Mouse (Mus musculus) midbrain, embryonic 14.5 days (tissue): Measurements from ENCODE around the gene Agfg2. TPM values are rescaled to one million over a fixed set of nuclear protein-coding genes. Genes with fewer than 3 reads are reported as not detected.
"Not testable (repeated sequence)": the region's sequence is repeated elsewhere in the genome, so short reads cannot be mapped to it uniquely, and the experiment has no call there.

Experiments
- ATAC-seq: fragments of 200-750 bp; cut with Nextera tagmentation; 2 replicates; pipeline ENCODE4 v1.8.0; 2017; ENCODE audit warnings: moderate number of reproducible peaks, moderate library complexity; ENCODE audit not compliant: low FRiP score, low TSS enrichment
- DNase-seq: peaks from one replicate; pipeline ENCODE4 v3.0.0-alpha.2; 2015
- H3K27ac ChIP-seq: fragments of 300-500 bp; sonication (generic); replicated peaks from 2 replicates; pipeline ENCODE4 v1.5.1; 2014; ENCODE audit warnings: mild to moderate bottlenecking, low read depth, low read length, moderate library complexity
- H3K27me3 ChIP-seq: fragments of 300-500 bp; sonication (generic); 2 replicates; pipeline ENCODE4 v1.6.1; 2014; ENCODE audit warnings: low read length, control low read depth, mixed read lengths; ENCODE audit not compliant: control insufficient read depth, insufficient read depth
- H3K36me3 ChIP-seq: fragments of 300-500 bp; sonication (generic); 2 replicates; pipeline ENCODE4 v1.6.1; 2014; ENCODE audit warnings: low read length, control low read depth; ENCODE audit not compliant: control insufficient read depth, insufficient read depth
- H3K4me1 ChIP-seq: fragments of 300-500 bp; sonication (generic); 2 replicates; pipeline ENCODE4 v1.6.1; 2014; ENCODE audit warnings: mild to moderate bottlenecking, antibody characterized with exemption, low read length, control low read depth; ENCODE audit not compliant: control insufficient read depth, insufficient read depth
- H3K4me2 ChIP-seq: fragments of 300-500 bp; sonication (generic); 2 replicates; pipeline ENCODE4 v1.6.1; 2014; ENCODE audit warnings: mild to moderate bottlenecking, low read length, moderate library complexity
- H3K4me3 ChIP-seq: fragments of 300-500 bp; sonication (generic); replicated peaks from 2 replicates; pipeline ENCODE4 v1.5.1; 2014; ENCODE audit warnings: low read depth, low read length
- H3K9ac ChIP-seq: fragments of 300-500 bp; sonication (generic); replicated peaks from 2 replicates; pipeline ENCODE4 v1.6.1; 2014; ENCODE audit warnings: mild to moderate bottlenecking, low read length, moderate library complexity
- H3K9me3 ChIP-seq: fragments of 300-500 bp; sonication (generic); 2 replicates; pipeline ENCODE4 v1.6.1; 2016; ENCODE audit warnings: low read length, control low read depth, mixed read lengths; ENCODE audit not compliant: control insufficient read depth
- WGBS: fragments of 180-500 bp; shearing (Covaris S2); extraction: QIAGEN DNeasy Blood & Tissue Kit; methylation state at CpG from one replicate; pipeline ENCODE4 v1.1.7; 2014; 5-methylcytosine and 5-hydroxymethylcytosine counted together
- polyA plus RNA-seq: library from polyadenylated mRNA; unstranded; fragments of >200 nt; fragmentation: Nextera tagmentation; extraction: Ambion mirVana; gene quantifications from 2 replicates; pipeline ENCODE4 v1.2.1, GENCODE M21; 2014

Gene Agfg2
- polyA plus RNA-seq, 1 experiment from 2014 or later: 10.3 TPM

GRCm38 (mm10) chr5:137629306-137629721, 55.2 kb downstream of the Agfg2 start:
- DNase-seq (peak; percentile 68), ATAC-seq (peak; percentile 35)
- Histone ChIP-seq H3K36me3 (peaks cover 14% of the 10 kb centered on the region), H3K4me1 (peaks cover 25% of the 10 kb centered on the region), H3K4me3 (peak overlapping the region; percentile 94), H3K9me3 (no peaks in the 10 kb centered on the region), H3K27ac (peak overlapping the region; percentile 86), H3K27me3 (no peaks in the 10 kb centered on the region), H3K9ac (peak overlapping the region; percentile 79), H3K4me2 (peak overlapping the region; percentile 92)
- WGBS: 0% methylated on average over 23 of the region's 23 CpGs

GRCm38 (mm10) chr5:137628498-137629305, 55.8 kb downstream of the Agfg2 start, which contains the start of the genes Fbxo24, Lrch4 and Gm20605:
Gene Fbxo24, minus strand, starts transcription at chr5:137629002.
Gene Lrch4, plus strand, starts transcription at chr5:137629121.
Gene Gm20605, plus strand, starts transcription at chr5:137629175.
- H3K27ac ChIP-seq: peak within 1 kb of the TSS; percentile 90
- H3K9ac ChIP-seq: peak within 1 kb of the TSS; percentile 79
- peaks cover 25% of the 10 kb centered on the region for H3K4me1 ChIP-seq
- ATAC-seq (peak; percentile 98), DNase-seq (peak; percentile 100)
- under 1% methylated on average over 46 of the region's 46 CpGs for WGBS
- no peaks in the 10 kb centered on the region for H3K27me3 ChIP-seq
- peak within 1 kb of the TSS; percentile 92 for H3K4me2 ChIP-seq
- H3K4me3 ChIP-seq: peak within 1 kb of the TSS; percentile 94
- peaks cover 8% of the 10 kb centered on the region for H3K36me3 ChIP-seq
- no peaks in the 10 kb centered on the region for H3K9me3 ChIP-seq

- peaks cover 4% of the 10 kb centered on the region; the same call in 1 of the 2 replicates for H3K36me3 ChIP-seq
- H3K4me3 ChIP-seq: peak overlapping the region; percentile 94
- ATAC-seq: no peak
- H3K27me3 ChIP-seq: no peaks in the 10 kb centered on the region
- peak overlapping the region; percentile 57 for H3K9ac ChIP-seq
- 4% methylated on average over 9 of the region's 9 CpGs for WGBS
- H3K4me1 ChIP-seq: peaks cover 25% of the 10 kb centered on the region
- no peaks in the 10 kb centered on the region for H3K9me3 ChIP-seq
- DNase-seq: no peak
- peak overlapping the region; percentile 75 for H3K4me2 ChIP-seq
- peak overlapping the region; percentile 90 for H3K27ac ChIP-seq
Measured at GRCm38 (mm10) chr5:137627991-137628390, 56.5 kb downstream of the Agfg2 start.

GRCm38 (mm10) chr5:137623937-137624530, 60.5 kb downstream of the Agfg2 start:
- Histone ChIP-seq H3K9me3 (no peaks in the 10 kb centered on the region), H3K36me3 (no peaks in the 10 kb centered on the region), H3K4me3 (no peak overlapping the region), H3K9ac (no peak overlapping the region), H3K4me2 (no peak overlapping the region), H3K4me1 (0 out of 2 replicates have a peak, but pooled peaks cover 6% of the 10 kb centered on the region), H3K27ac (no peak overlapping the region), H3K27me3 (no peaks in the 10 kb centered on the region)
- WGBS: 85% methylated on average over 11 of the region's 11 CpGs
- DNase-seq (no peak), ATAC-seq (no peak)

DNA sequence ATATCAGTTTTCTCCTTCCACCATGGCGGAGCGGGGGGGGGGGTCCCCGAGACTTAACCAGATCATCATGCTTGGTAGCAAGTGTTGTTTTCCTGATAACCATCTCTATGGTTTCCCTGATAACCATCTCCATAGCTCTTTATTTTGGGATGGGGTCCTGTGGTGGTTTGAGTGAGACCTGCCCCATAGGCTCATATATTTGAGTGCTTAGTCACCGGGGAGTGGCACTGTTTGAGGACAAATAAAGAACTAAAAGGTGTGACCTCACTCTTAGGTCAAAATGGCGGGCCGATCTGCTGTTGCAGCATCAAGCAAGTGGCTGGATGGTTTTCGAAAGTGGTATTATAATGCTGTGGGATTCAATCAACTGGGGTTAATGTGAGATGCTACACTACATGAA, 69.2 kb downstream of the Agfg2 start:
- H3K4me3 ChIP-seq: no peak overlapping the region
- peaks cover 12% of the 10 kb centered on the region; the same call in 1 of the 2 replicates for H3K4me1 ChIP-seq
- ATAC-seq: no peak
- no peak overlapping the region for H3K9ac ChIP-seq
- no peak for DNase-seq
- no peaks in the 10 kb centered on the region for H3K27me3 ChIP-seq
- no peak overlapping the region for H3K27ac ChIP-seq
- no peaks in the 10 kb centered on the region for H3K9me3 ChIP-seq
- no peak overlapping the region for H3K4me2 ChIP-seq
- 89% methylated on average over 7 of the region's 7 CpGs for WGBS
- no peaks in the 10 kb centered on the region for H3K36me3 ChIP-seq

DNA sequence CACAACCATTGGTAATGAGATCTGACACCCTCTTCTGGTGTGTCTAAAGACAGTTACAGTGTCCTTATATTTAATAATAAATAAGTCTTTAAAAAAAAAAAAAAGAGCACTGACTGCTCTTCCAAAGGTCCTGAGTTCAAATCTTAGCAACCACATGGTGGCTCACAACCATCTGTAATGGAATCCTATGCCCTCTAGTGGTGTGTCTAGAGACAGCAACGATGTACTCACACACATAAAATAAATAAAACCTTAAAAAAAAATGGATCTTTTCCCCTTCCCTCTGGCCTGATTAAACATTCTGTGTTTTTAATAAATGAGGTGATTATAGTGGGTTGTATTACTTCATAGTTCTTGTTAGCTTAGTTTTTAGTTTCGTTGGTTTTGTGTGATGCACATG, 69.6 kb downstream of the Agfg2 start:
- H3K9me3 ChIP-seq, DNase-seq, H3K27ac ChIP-seq, ATAC-seq, H3K36me3 ChIP-seq, H3K27me3 ChIP-seq, H3K4me3 ChIP-seq, H3K4me2 ChIP-seq, H3K9ac ChIP-seq: not testable (repeated sequence)
- 95% methylated on average over 2 of the region's 2 CpGs for WGBS
- peaks cover 12% of the 10 kb centered on the region; the same call in 1 of the 2 replicates for H3K4me1 ChIP-seq

DNA sequence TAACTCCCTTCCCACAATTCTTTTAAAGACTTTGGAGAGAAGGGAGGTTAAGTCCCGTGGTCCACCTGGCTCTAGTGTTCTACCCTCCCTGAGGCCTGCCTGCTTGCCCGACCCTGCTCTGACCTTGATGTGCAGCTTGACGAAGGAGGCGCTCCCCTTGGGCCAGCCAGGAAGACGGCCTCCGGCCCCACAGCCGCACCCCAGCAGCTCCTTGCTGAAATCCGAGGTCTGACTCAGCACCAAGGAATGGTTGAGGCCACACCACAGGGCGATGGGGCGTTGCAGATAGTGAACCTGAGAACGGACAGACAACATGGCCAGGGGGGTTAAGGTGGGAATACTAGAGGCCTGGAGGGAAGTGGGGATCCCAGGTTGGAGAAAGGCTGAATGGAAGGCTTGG, 71.0 kb downstream of the Agfg2 start, which contains the start of gene Pcolce:
Gene Pcolce, minus strand, starts transcription at position 235 of the 400 bp plus-strand sequence.
- peaks cover 12% of the 10 kb centered on the region; the same call in 1 of the 2 replicates for H3K4me1 ChIP-seq
- 67% methylated on average over 11 of the region's 11 CpGs for WGBS
- no peak within 1 kb of the TSS for H3K4me2 ChIP-seq
- ATAC-seq: no peak
- H3K4me3 ChIP-seq: no peak within 1 kb of the TSS
- DNase-seq: no peak
- no peaks in the 10 kb centered on the region for H3K36me3 ChIP-seq
- no peak within 1 kb of the TSS for H3K9ac ChIP-seq
- H3K9me3 ChIP-seq: no peaks in the 10 kb centered on the region
- peaks cover 6% of the 10 kb centered on the region; the same call in 1 of the 2 replicates for H3K27me3 ChIP-seq
- no peak within 1 kb of the TSS for H3K27ac ChIP-seq

DNA sequence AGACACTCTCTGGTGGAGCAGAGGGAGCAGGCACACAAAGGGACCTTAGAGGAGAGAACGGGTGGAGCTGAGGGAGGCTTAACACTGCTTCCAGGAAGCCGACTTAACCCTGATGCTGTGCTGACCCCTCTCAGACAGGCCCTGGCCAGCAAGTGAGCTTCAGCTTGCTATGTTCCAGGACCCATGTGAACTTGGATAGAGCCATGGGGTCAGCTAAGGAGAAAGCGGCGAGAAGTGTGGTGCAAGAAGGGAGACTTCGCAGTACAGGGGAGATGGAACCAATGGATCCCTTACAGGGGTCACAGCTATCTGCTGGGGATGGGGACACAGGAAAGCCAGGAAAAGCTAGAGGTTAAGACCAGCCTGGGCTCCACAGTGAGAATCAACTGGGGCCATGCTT, 71.5 kb downstream of the Agfg2 start:
- 66% methylated on average over 5 of the region's 5 CpGs for WGBS
- no peak overlapping the region for H3K9ac ChIP-seq
- DNase-seq (no peak), ATAC-seq (no peak)
- H3K4me2 ChIP-seq: no peak overlapping the region
- H3K36me3 ChIP-seq: no peaks in the 10 kb centered on the region
- no peak overlapping the region for H3K27ac ChIP-seq
- H3K4me3 ChIP-seq: no peak overlapping the region
- H3K9me3 ChIP-seq: no peaks in the 10 kb centered on the region
- H3K4me1 ChIP-seq: peaks cover 16% of the 10 kb centered on the region; the same call in 1 of the 2 replicates
- peaks cover 7% of the 10 kb centered on the region; the same call in 1 of the 2 replicates for H3K27me3 ChIP-seq
